Mouse (Mus musculus) frontal cortex, postnatal 10 days (tissue): ENCODE data around the gene Itch.
"Not testable (repeated sequence)": the region's sequence is repeated elsewhere in the genome, so short reads cannot be mapped to it uniquely, and the experiment has no call there.

Source experiments
- DNase-seq, 2 experiments: peaks; one replicate each; pipeline ENCODE4 v3.0.0; 2022; ENCODE audit warnings: low spot score in 2 of 2, mixed read lengths in 1 of 2

Gene Itch

GRCm38 (mm10) chr2:155142025-155142555 lies 8.8 kb downstream of the Itch start:
- DNase-seq = no peak

DNA sequence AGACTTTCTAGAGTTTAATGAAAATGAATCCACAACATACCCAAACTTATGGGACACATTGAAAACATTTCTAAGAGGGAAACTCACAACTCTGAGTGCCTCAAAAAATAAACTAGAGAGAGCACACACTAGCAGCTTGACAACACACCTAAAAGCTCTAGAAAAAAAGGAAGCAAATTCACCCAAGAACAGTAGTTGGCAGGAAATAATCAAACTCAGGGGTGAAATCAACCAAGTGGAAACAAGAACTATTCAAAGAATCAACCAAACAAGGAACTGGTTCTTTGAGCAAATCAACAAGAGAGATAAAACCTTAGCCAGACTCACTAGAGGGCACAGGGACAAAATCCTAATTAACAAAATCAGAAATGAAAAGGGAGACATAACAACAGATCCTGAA lies 16.0 kb downstream of the Itch start:
- DNase-seq = not testable (repeated sequence)

DNA sequence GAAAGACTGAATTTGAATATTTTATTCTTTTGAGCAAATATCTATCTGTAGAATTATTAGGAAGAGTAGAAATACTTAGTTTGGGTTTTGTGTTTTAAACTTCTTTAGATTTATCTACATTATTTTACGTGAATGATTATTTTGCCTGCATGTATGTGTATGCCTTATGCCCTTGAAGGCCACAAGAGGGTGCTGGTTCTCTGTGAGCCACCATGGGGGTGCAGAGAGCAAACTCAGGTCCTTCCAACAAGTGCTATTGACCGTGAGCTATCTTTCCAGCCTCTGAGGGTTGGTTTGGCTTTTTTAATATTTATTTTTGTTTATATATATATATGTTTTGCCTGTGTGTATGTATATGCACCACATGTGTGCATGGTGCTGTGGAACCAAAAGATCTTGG lies 74.1 kb downstream of the Itch start:
- no peak for DNase-seq

DNA sequence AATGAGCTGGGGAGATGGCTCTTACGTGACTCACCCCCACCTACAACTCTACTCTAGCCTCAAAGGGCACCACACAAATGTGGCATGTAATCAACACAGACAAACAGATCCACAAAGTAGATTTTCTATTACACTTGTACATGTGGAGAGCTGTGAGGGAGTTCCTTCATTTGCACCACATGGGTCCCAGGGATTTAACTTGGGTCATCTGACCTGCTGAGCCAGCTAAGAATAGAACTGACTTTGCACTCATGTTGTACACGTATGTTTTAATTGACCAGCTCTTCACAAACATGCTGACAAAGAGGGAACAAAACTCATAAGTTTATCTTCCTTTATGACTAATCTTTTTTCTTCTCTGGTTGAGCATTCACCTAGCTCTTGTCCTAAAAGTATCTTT lies 89.8 kb downstream of the Itch start:
- no peak for DNase-seq

DNA sequence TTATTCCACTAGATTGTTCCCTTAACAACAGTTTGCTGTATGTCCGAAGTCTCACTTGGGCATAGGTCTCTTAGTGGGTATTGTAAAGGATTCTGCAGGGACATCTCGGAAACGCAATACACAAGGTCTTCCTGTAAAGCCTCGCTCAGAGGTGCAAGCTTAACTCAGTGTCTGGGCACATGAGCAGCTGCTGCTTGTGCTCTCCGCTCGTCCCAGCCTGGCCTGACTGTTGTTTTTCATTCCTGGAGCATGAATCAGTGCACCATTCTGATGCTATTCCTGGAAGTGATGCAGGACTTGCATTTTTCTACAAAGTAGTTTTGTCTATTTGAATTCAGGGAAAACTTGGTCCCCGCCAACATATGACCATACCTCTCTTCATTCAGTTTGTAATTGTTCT lies 91.4 kb downstream of the Itch start:
- no peak for DNase-seq

DNA sequence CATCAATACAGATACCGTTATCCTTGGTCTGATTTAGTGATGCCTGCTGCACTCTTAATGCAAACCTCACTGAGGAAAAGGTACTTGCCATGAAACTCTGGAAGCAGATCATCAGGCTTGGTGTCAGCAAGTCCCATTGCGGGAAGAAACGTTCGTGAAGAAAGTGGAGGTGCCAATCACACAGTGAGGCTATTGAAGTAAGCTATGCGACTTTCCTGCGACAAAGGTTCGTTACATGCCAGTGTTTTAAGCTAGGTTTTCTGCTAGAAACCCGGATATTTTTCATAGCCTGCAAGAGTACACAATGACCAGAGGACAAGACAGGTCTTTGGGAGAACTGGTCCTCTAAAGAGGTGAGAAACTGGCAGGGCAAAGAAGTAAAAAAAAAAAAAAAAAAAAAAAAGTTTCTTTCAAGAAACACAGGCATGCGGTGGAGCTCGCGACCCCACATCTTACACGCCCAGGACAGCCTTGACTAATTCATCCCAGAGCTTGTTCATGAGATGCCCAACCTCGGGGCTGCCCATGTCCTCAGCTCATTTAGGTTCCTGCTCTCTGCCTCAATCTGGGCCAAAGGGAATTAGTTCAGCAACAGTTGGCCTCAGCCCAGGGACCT lies 102.5 kb downstream of the Itch start:
- DNase-seq = no peak

DNA sequence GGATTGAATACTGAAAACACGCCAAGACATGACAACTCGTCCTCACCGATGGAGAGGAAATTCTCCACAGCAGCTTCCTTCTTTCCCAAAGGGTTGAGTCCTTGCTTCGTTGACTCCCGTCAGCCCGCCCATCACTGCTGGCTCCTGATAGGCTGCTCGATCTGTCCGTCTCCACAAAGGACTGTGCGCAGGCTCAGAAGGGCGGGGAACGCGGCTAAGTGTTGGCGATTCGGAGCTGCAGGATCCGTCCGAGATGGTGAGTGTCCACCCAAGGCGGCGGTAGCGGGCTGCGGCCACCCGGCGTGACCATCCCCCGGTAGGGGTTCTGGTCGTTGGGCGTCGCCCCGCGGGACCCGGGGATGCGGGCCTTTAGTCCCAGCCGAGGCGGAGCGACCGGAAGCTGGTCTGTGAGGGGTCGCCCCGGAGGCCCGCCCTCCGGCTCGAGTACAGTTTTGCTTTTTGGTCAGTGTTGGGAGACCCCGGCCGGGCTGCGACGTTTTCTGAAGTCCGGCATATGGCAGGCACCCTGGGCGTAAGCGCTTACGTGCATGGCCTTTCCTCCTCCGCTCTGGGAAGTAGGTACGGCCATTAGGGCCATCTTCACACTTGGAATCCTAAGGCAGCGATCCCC lies 103.2 kb downstream of the Itch start, which contains the start of gene Dynlrb1:
TSS of gene Dynlrb1 (plus strand) at position 172 of the 631 bp plus-strand sequence.
- DNase-seq = peak; percentile 95 to 99

DNA sequence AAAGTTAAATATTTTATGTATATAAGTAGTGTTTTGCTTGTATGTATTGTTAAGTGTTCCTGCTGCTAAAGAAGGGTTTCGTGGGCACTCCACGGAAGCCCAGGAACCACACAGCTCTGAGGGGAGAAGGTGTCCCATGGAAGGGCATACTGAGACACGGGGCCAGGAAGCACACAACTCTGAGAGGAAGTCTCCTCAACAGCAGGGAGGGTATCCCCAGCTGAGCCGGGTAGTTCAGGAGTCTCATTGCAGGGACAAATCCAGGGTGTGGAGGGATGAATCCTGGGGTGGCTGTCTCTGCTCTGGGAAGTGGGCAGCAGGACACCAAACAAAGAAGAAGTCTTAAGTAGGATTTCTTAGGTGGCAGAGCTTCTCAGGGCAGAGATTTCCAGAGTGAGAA lies 104.0 kb downstream of the Itch start:
- no peak for DNase-seq

DNA sequence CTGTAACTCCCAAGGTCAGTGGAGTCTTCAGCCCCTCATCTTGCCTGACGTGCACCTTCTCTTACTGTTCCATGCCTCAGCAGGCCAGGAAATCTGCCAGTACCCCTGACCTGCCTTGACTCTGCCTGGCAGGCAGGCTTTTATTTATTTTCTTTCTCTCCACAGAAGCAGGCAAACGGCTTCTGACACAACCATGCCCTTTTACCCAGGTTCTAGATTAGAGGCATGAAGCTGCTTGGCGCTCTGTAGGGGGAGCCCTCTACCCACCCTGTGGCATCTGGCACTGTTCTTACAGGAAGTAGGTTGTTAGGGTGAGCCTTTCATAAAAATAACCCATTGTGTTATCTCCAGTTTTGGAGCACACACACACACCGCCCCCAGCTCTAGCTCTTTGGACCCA lies 107.6 kb downstream of the Itch start:
- DNase-seq = no peak

DNA sequence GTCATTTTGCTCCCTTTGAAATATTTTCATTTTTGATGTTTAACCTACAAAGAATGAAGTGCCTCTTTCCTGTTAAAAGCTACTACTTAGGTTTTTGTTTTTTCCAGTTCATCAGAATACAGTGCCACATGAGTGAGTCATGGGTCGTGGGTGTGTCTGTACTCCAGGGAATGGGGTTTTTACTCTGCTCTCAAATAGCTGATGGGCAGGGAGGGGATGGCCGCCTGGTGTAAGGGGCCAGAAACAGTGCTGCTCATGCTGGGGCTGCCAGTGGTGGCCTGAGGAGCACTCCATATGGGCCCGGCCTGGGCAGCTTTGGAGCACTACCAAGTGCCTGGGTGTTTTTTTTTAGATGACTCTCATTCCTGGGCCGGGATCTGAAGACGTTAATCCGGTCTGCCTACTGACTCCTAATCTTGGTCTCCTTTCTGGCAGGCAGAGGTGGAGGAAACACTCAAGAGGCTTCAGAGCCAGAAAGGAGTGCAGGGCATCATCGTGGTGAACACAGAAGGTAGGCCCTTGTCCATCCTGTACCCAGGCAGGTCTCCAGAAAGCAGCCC lies 109.1 kb downstream of the Itch start:
- DNase-seq = no peak

DNA sequence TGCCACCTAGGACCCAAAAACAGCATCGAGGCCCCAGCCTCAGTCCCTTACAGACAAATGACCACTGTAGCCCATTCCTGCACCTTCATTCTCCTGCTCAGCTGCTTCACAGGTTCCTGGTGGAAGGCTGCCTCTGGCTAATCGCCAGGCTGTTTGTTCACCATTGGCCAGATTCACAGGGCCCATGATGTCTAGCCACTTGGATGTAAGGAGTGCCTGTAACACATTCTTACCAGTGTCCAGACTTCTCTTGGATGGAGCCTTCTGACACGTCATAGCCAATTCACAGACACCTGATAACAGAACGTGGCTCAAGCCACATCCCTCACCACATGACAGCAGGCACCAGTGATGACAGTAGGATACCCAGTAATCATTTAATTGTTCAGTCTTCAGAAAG lies 112.9 kb downstream of the Itch start:
- no peak for DNase-seq

DNA sequence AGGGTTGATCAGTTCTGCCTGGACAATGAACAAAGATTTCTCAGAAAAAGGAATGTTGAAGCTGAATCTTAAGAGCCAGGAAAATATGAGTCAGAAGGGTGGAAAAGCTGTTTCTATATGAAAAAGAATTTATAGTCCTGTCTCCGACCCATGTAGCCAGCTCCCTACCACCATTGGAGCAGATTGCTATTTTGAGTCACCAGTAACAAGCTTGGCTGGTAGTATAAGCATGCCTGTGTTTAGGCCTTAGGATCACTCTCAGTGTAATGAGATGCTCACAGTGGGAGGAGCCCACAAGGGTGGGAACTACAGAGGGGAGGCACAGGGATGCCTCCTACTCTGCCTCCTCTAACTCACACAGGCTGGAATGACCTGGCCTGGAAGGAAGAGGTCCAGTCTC lies 114.9 kb downstream of the Itch start:
- DNase-seq = no peak

DNA sequence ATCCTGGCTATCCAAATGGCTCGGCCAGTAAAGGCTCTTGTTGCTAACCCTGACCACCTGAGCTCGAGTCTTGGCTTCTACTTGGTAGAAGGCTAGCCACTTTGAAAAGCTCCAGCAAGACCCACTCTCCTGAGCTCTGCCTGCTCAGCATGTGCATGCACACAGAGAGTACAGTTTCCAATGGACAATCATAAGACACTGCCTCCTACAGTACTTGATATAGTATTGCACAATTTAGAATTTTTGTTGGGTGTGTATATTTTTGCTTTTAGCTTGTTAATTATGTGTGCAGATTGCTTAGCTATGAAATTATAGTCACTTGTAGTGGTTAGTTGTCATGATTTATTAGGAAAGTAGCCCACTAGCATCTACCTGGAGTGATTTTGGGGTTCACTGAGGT lies 115.4 kb downstream of the Itch start:
- no peak for DNase-seq

DNA sequence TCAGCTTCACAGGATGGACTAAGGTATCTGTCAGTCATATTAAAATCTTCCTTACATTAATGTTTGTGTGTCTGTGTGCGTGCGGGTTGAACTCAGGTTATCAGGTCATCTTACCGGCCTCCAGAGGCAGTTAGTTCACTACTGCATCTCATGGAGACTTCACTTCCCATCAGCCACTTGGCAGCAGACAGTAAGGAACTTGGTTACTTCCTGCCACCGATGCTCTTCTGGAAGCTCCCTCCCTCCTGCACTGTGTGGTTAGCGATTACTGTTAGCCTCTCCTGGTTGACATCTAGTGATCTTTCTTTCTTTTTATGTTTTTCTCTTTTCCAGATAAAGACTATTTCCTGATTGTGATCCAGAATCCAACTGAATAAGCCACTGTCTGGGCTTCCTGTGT lies 116.3 kb downstream of the Itch start:
- DNase-seq = no peak

- no peak for DNase-seq
These were observed 132.2 kb downstream of the Itch start for GRCm38 (mm10) chr2:155265526-155265925.

GRCm38 (mm10) chr2:155266896-155267295 lies 133.6 kb downstream of the Itch start:
- no peak for DNase-seq

GRCm38 (mm10) chr2:155271957-155272356 lies 138.6 kb downstream of the Itch start:
- DNase-seq = no peak

GRCm38 (mm10) chr2:155272396-155273170 lies 139.3 kb downstream of the Itch start:
- no peak for DNase-seq

- DNase-seq = no peak
These were observed 140.3 kb downstream of the Itch start for GRCm38 (mm10) chr2:155273603-155274002.

- DNase-seq = peak; percentile 95 to 99
These were observed 142.9 kb downstream of the Itch start, which contains the start of gene Map1lc3a for GRCm38 (mm10) chr2:155276195-155276594. Map1lc3a (plus strand) TSS chr2:155276297.
